Mouse (Mus musculus): ENCODE results near the gene Runx2. TPM values are rescaled to one million over a fixed set of nuclear protein-coding genes. Genes with fewer than 3 reads are reported as not detected.

The Runx2 gene
- polyA plus RNA-seq, 1 experiment from 2014 or later: 28.9 TPM

DNA sequence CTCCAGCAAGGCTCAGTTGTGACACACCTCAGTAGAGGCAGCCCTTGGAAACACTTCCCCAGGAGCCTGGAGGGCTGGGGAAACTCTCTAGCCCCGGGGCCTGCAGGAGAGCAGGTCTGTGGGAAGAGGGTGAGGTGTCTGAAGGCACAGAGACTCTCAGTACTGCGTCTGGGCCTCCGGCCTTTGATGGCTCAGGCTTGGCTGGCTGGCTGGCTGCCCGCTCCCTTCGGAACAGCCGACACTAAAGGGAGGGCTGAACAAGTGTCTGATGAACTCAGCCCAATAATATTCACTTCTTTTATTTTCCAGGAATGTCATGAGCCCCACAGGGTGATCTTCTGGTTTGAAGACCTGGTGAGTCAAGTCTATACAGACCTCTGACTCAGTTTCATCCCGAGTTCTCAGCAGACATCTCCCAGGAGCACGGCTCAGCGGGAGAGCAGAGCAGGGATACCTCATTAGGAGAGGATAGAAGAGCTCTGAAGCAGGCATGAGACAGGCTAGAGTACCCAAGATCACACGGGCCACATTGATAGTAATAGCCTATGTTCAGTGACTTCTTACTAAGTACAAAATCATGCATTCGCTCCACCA is 314.2 kb downstream of the Runx2 start:
- ATAC-seq (ENCODE audit: low read depth) (no peak), DNase-seq (ENCODE audit: low spot score) (peak; percentile 31)
- Histone ChIP-seq H3K27me3 (replicated peaks; ENCODE audit: control insufficient read depth, insufficient read depth, low read length) (no peaks in the 10 kb centered on the region), H3K4me2 (ENCODE audit: low read depth, low read length) (no peak overlapping the region), H3K4me1 (ENCODE audit: control insufficient read depth, insufficient read depth, low read length) (no peaks in the 10 kb centered on the region), H3K9ac (ENCODE audit: low read depth, low read length) (no peak overlapping the region), H3K27ac (replicated peaks; ENCODE audit: low read depth, low read length) (no peak overlapping the region), H3K9me3 (ENCODE audit: control insufficient read depth, low read length) (no peaks in the 10 kb centered on the region), H3K4me3 (ENCODE audit: low read depth, low read length) (no peak overlapping the region), H3K36me3 (ENCODE audit: control insufficient read depth, insufficient read depth, low read length) (no peaks in the 10 kb centered on the region)
- WGBS: 64% methylated on average over 11 of the region's 11 CpGs

- Histone ChIP-seq H3K36me3 (ENCODE audit: control insufficient read depth, insufficient read depth, low read length) (no peaks in the 10 kb centered on the region), H3K9me3 (ENCODE audit: control insufficient read depth, low read length) (no peaks in the 10 kb centered on the region), H3K27me3 (replicated peaks; ENCODE audit: control insufficient read depth, insufficient read depth, low read length) (no peaks in the 10 kb centered on the region), H3K27ac (replicated peaks; ENCODE audit: low read depth, low read length) (no peak overlapping the region), H3K4me2 (ENCODE audit: low read depth, low read length) (no peak overlapping the region), H3K9ac (ENCODE audit: low read depth, low read length) (no peak overlapping the region), H3K4me1 (ENCODE audit: control insufficient read depth, insufficient read depth, low read length) (no peaks in the 10 kb centered on the region), H3K4me3 (ENCODE audit: low read depth, low read length) (no peak overlapping the region)
- ATAC-seq (ENCODE audit: low read depth) (no peak), DNase-seq (ENCODE audit: low spot score) (no peak)
- whole genome bisulfite sequencing: 45% methylated on average over 11 of the region's 11 CpGs
Observed at GRCm38 (mm10) chr17:44490164-44490794, 324.3 kb downstream of the Runx2 start.

DNA sequence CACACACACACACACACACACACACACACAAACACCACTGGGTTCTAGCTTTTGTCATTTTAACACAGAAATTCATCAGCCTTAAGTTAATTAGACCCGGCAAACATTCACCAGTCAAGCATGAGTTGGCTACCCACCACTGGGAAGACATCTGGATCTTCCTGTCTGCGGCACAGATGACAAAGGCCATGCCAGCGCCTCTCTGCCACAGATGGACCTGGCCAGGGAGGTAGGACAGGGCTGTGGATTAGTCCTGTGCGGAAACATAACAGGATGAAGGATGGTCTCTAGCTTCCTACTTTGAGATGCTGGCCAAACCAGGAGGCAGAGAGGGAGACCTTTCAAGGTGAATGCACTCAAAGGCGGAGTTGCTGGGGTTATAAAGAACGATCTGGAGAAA is 325.3 kb downstream of the Runx2 start:
- DNase-seq (ENCODE audit: low spot score): no peak
- Histone ChIP-seq H3K9me3 (ENCODE audit: control insufficient read depth, low read length) (no peaks in the 10 kb centered on the region), H3K4me1 (ENCODE audit: control insufficient read depth, insufficient read depth, low read length) (no peaks in the 10 kb centered on the region), H3K9ac (ENCODE audit: low read depth, low read length) (no peak overlapping the region), H3K4me2 (ENCODE audit: low read depth, low read length) (no peak overlapping the region), H3K36me3 (ENCODE audit: control insufficient read depth, insufficient read depth, low read length) (no peaks in the 10 kb centered on the region), H3K27me3 (replicated peaks; ENCODE audit: control insufficient read depth, insufficient read depth, low read length) (no peaks in the 10 kb centered on the region), H3K4me3 (ENCODE audit: low read depth, low read length) (no peak overlapping the region), H3K27ac (replicated peaks; ENCODE audit: low read depth, low read length) (no peak overlapping the region)
- no peak for ATAC-seq (ENCODE audit: low read depth)
- WGBS: 81% methylated on average over 6 of the region's 6 CpGs

DNA sequence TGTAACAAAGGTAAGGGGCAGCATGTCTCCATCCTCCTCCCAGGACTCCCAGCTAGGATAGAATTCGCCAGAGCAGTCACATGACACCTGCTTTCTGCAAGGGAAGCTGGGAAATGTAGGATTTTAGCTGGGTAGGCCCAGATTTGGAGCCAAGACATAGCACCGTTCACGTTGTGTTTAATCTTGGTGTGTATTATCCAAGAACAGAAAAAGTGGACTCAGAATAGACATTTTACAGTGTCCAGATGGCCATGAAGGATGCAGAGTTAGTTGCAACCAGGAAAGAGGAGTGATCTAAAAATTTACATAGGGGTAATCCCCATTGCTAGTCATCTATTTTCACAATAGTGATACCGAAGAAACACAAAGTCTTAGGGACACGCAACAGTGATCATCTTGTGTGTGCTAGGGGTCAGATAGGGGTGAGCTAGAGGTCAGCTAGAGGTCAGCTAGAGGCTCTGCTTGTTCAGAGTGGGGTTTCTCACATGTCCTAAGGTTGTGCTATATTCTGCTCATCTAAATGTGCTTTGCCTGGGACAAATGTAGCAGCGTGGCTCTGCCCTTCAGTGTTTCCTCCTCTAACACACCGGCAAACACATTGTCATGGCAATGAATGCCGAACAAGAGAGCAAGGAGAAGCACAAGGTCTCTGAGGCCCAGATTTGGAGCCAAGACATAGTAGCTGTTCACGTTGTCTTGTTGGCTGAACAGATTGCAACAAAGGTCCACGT is 326.9 kb downstream of the Runx2 start:
- no peak for DNase-seq (ENCODE audit: low spot score)
- H3K27me3 ChIP-seq (replicated peaks; ENCODE audit: control insufficient read depth, insufficient read depth, low read length): no peaks in the 10 kb centered on the region
- H3K9me3 ChIP-seq (ENCODE audit: control insufficient read depth, low read length): no peaks in the 10 kb centered on the region
- 81% methylated on average over 10 of the region's 10 CpGs for WGBS
- ATAC-seq (ENCODE audit: low read depth): no peak
- H3K9ac ChIP-seq (ENCODE audit: low read depth, low read length): no peak overlapping the region
- H3K4me2 ChIP-seq (ENCODE audit: low read depth, low read length): no peak overlapping the region
- no peaks in the 10 kb centered on the region for H3K36me3 ChIP-seq (ENCODE audit: control insufficient read depth, insufficient read depth, low read length)
- no peak overlapping the region for H3K27ac ChIP-seq (replicated peaks; ENCODE audit: low read depth, low read length)
- H3K4me1 ChIP-seq (ENCODE audit: control insufficient read depth, insufficient read depth, low read length): no peaks in the 10 kb centered on the region
- no peak overlapping the region for H3K4me3 ChIP-seq (ENCODE audit: low read depth, low read length)

GRCm38 (mm10) chr17:44485337-44485736 is 329.3 kb downstream of the Runx2 start:
- ATAC-seq (ENCODE audit: low read depth): no peak
- no peak overlapping the region for H3K4me2 ChIP-seq (ENCODE audit: low read depth, low read length)
- H3K9me3 ChIP-seq (ENCODE audit: control insufficient read depth, low read length): no peaks in the 10 kb centered on the region
- H3K4me1 ChIP-seq (ENCODE audit: control insufficient read depth, insufficient read depth, low read length): no peaks in the 10 kb centered on the region
- no peak overlapping the region for H3K27ac ChIP-seq (replicated peaks; ENCODE audit: low read depth, low read length)
- WGBS: 91% methylated on average over 5 of the region's 5 CpGs
- no peaks in the 10 kb centered on the region for H3K27me3 ChIP-seq (replicated peaks; ENCODE audit: control insufficient read depth, insufficient read depth, low read length)
- H3K9ac ChIP-seq (ENCODE audit: low read depth, low read length): no peak overlapping the region
- H3K36me3 ChIP-seq (ENCODE audit: control insufficient read depth, insufficient read depth, low read length): no peaks in the 10 kb centered on the region
- no peak for DNase-seq (ENCODE audit: low spot score)
- no peak overlapping the region for H3K4me3 ChIP-seq (ENCODE audit: low read depth, low read length)

DNA sequence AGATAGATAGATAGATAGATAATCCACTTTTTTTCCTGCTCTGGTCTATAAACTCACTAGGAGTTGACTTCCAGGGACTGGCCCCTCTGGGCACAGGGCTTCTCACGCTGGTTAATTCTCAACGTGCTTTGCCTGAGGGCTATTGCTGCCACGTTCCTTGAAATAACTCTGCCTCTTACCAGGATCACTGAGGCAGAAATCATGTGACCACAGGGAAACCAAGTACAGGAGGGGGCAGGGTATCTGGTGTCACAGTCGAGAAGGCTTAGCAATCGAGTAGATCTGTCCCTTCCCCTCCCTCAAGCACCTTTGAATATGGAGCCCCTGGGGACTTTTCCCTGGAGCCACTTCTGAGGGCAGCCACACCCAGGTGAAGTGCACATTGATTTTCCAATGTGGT is 334.7 kb downstream of the Runx2 start:
- H3K9me3 ChIP-seq (ENCODE audit: control insufficient read depth, low read length): no peaks in the 10 kb centered on the region
- H3K4me3 ChIP-seq (ENCODE audit: low read depth, low read length): no peak overlapping the region
- ATAC-seq (ENCODE audit: low read depth): no peak
- no peaks in the 10 kb centered on the region for H3K4me1 ChIP-seq (ENCODE audit: control insufficient read depth, insufficient read depth, low read length)
- H3K36me3 ChIP-seq (ENCODE audit: control insufficient read depth, insufficient read depth, low read length): no peaks in the 10 kb centered on the region
- no peaks in the 10 kb centered on the region for H3K27me3 ChIP-seq (replicated peaks; ENCODE audit: control insufficient read depth, insufficient read depth, low read length)
- no peak overlapping the region for H3K27ac ChIP-seq (replicated peaks; ENCODE audit: low read depth, low read length)
- no peak overlapping the region for H3K4me2 ChIP-seq (ENCODE audit: low read depth, low read length)
- no peak for DNase-seq (ENCODE audit: low spot score)
- 35% methylated on average over 5 of the region's 5 CpGs for WGBS
- H3K9ac ChIP-seq (ENCODE audit: low read depth, low read length): no peak overlapping the region

DNA sequence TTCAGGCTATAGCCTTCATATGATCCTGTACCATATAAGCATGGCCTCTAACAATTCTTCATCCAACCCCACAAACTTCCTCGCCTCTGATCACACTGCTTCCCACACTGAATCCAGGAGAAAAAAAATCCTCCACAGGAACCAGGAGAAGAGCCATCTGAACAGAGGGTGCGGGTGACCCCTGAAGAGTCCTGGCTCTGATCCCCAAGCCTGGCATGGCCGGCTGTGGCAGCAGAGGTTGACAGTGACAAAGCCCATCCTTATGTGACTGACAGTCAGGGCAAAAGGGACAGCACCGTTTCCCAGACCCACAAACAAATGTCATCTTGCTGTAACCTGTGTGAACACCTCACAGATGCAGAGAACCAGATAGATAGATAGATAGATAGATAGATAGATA is 335.1 kb downstream of the Runx2 start:
- Histone ChIP-seq H3K4me1 (ENCODE audit: control insufficient read depth, insufficient read depth, low read length) (no peaks in the 10 kb centered on the region), H3K9ac (ENCODE audit: low read depth, low read length) (no peak overlapping the region), H3K4me3 (ENCODE audit: low read depth, low read length) (no peak overlapping the region), H3K27me3 (replicated peaks; ENCODE audit: control insufficient read depth, insufficient read depth, low read length) (no peaks in the 10 kb centered on the region), H3K36me3 (ENCODE audit: control insufficient read depth, insufficient read depth, low read length) (no peaks in the 10 kb centered on the region), H3K4me2 (ENCODE audit: low read depth, low read length) (no peak overlapping the region), H3K9me3 (ENCODE audit: control insufficient read depth, low read length) (no peaks in the 10 kb centered on the region), H3K27ac (replicated peaks; ENCODE audit: low read depth, low read length) (no peak overlapping the region)
- DNase-seq (ENCODE audit: low spot score) (no peak), ATAC-seq (ENCODE audit: low read depth) (no peak)
- WGBS: 67% methylated on average over 4 of the region's 4 CpGs

DNA sequence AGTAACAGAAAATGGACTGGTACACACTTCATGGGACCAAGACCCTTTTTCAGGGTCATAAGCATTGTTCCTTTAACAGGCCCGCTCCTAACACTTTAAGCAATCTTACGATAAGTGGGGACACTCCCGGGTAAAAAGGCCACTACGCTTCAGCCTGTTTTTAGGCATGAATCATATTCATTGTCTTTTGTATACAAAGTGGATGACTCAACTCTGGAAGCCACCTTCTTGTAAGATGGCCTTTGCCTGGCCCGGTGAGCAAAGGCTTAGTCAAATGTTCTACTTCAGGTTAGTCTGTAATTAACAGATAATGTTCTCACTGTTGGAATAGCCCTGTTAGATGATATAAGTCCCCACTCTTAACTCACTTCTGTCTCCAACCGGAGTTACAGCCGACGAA is 338.7 kb downstream of the Runx2 start:
- H3K4me3 ChIP-seq (ENCODE audit: low read depth, low read length): no peak overlapping the region
- H3K4me2 ChIP-seq (ENCODE audit: low read depth, low read length): no peak overlapping the region
- DNase-seq (ENCODE audit: low spot score) (no peak), ATAC-seq (ENCODE audit: low read depth) (no peak)
- H3K36me3 ChIP-seq (ENCODE audit: control insufficient read depth, insufficient read depth, low read length): no peaks in the 10 kb centered on the region
- 94% methylated on average over 8 of the region's 8 CpGs for WGBS
- no peaks in the 10 kb centered on the region for H3K9me3 ChIP-seq (ENCODE audit: control insufficient read depth, low read length)
- H3K4me1 ChIP-seq (ENCODE audit: control insufficient read depth, insufficient read depth, low read length): no peaks in the 10 kb centered on the region
- H3K27me3 ChIP-seq (replicated peaks; ENCODE audit: control insufficient read depth, insufficient read depth, low read length): no peaks in the 10 kb centered on the region
- H3K27ac ChIP-seq (replicated peaks; ENCODE audit: low read depth, low read length): no peak overlapping the region
- no peak overlapping the region for H3K9ac ChIP-seq (ENCODE audit: low read depth, low read length)

DNA sequence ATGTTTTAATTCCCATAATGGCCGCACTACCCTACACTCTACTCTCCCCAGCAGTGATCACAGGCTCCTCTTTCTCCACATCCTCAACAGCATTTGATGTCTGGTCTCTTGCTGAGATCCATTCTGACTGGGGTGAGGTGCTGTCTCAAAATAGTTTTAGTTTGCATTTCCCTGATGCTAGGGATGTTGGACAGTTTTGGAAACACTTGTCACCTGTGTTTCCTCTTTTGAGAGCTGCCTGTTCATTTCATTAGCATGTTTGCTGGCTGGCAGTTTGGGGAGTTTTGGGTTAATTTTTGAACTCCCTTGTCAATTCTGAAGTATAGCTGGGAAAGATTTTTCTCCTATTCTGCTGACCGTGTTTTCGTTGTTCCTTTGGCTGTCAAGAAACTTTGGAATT is 340.3 kb downstream of the Runx2 start:
- H3K4me1 ChIP-seq (ENCODE audit: control insufficient read depth, insufficient read depth, low read length): no peaks in the 10 kb centered on the region
- WGBS: 61% methylated on average over 3 of the region's 3 CpGs
- no peak overlapping the region for H3K4me2 ChIP-seq (ENCODE audit: low read depth, low read length)
- H3K9me3 ChIP-seq (ENCODE audit: control insufficient read depth, low read length): no peaks in the 10 kb centered on the region
- H3K9ac ChIP-seq (ENCODE audit: low read depth, low read length): no peak overlapping the region
- ATAC-seq (ENCODE audit: low read depth) (no peak), DNase-seq (ENCODE audit: low spot score) (no peak)
- no peaks in the 10 kb centered on the region for H3K36me3 ChIP-seq (ENCODE audit: control insufficient read depth, insufficient read depth, low read length)
- no peaks in the 10 kb centered on the region for H3K27me3 ChIP-seq (replicated peaks; ENCODE audit: control insufficient read depth, insufficient read depth, low read length)
- H3K4me3 ChIP-seq (ENCODE audit: low read depth, low read length): no peak overlapping the region
- H3K27ac ChIP-seq (replicated peaks; ENCODE audit: low read depth, low read length): no peak overlapping the region

Measured in embryonic facial prominence, embryonic 14.5 days (tissue).